Mouse (Mus musculus) ES-E14 (cell line): ENCODE results near the gene Atp6ap1l.

ENCODE experiments used
- CHD2 ChIP-seq: IDR thresholded peaks from 2 replicates; pipeline ENCODE4 v1.6.1; 2014; ENCODE audit warnings: mild to moderate bottlenecking, low read depth, low read length, inconsistent platforms
- HCFC1 ChIP-seq: IDR thresholded peaks from 2 replicates; pipeline ENCODE4 v1.6.1; 2012; ENCODE audit warnings: low read length, inconsistent platforms, borderline replicate concordance; ENCODE audit not compliant: insufficient read depth
- MAFK ChIP-seq: IDR thresholded peaks from 2 replicates; pipeline ENCODE4 v1.6.1; 2014; ENCODE audit warnings: mild to moderate bottlenecking, low read depth, low read length, inconsistent platforms; ENCODE audit not compliant: insufficient read depth
- ZNF384 ChIP-seq: IDR thresholded peaks from 2 replicates; pipeline ENCODE4 v1.6.1; 2012; ENCODE audit warnings: low read depth, low read length, inconsistent platforms

DNA sequence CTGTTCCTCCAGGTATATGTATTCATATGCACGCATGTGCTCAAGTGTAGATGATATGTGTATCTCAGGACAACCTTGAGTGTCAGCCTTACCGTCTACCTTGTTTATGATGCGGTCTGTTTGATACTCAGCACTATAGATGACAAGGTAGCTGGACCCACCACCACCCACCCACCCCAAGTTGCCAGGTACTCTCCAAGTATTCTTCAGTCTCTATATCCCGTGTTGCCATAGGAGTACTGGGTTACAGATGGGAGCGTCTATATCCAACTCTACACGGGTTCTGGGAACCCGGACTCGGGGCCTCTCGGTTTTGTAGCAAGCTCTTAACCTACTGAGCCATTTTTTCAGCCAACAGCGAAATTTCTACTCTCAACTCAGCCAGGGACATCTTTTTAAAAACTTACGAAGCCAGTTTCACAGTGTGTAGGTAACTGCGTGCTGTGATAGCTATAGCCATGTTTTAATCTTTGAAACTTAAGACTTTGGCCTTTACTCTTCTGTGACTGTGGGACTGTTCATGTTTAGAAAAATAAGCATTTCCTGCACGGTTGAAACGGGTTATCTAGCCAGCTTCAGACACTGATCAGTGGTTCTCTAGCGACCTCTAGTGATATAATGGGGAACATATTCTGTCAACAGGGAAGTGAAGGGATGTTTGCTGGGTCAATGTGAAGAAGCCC, 64.5 kb downstream of the Atp6ap1l start:
- TF ChIP-seq HCFC1 (no peak), MAFK (no peak), CHD2 (no peak), ZNF384 (peak; percentile 59)
